Mouse (Mus musculus): ENCODE data around the gene Lefty2. TPM values are rescaled to one million over a fixed set of nuclear protein-coding genes. Genes with fewer than 3 reads are reported as not detected.

The Lefty2 gene
- polyA plus RNA-seq (2011; ENCODE audit: insufficient read depth, insufficient read length, low replicate concordance, missing spikeins) = 1.4 TPM in 1 of 2 replicates, not detected in the other

DNA sequence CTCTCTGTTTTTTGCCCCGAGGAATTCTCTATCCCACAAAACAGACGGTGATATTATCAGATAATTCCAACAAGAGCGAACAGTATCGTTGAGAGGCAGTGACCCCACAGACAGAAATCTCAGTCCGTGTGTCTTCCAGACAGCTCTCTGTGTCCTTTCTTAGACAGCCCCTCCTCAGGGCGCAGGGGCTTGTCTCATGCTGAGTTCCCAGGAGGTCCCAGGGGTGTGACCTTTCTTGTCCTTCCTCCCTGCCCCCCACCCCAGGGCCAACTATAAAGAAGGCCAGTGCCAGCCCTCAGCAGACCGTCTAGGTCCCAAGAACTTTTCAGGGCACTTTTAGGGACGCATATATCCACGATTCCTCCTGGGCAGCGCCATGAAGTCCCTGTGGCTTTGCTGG, at the start of gene Lefty2:
TSS of gene Lefty2 (plus strand) at position 301 of the 400 bp plus-strand sequence.
- WGBS = 79% methylated on average over 10 of the region's 10 CpGs
- TF ChIP-seq CTCF (IDR thresholded peaks at IDR 0.05; ENCODE audit: control insufficient read depth, insufficient read depth, low read length) (no peak), POLR2A (IDR thresholded peaks at IDR 0.05; ENCODE audit: borderline replicate concordance, control insufficient read depth, low read depth, low read length) (no peak)
- no peak within 1 kb of the TSS for H3K4me3 ChIP-seq (replicated peaks; ENCODE audit: control insufficient read depth, low read depth, low read length)
- peaks cover 2% of the 10 kb centered on the region; the same call in 1 of the 2 replicates for H3K4me1 ChIP-seq (ENCODE audit: control insufficient read depth, insufficient read depth, low read length)
- no peak within 1 kb of the TSS; the same call in 1 of the 2 replicates for H3K27ac ChIP-seq (ENCODE audit: control insufficient read depth, insufficient read depth, low read depth, low read length, poor library complexity)

DNA sequence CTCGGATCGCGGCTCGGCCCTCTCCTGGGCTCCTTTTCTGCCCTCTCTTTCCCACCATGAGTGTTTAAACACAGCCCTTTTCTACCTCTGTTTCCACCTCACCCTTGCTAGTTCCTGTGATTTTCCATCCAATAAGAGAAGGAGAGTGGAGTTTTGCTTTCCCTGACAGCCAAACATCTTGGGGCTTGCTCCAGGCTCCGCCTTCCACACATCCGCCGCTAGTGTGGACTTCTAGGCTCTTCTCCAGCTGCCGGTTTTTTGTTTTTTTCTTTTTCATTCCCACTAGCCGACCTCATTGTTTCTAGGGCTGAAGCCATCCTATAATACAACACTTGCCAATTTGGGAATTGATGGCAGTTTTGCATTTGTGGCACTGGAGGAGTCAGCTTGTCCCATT, 44.8 kb upstream of the Lefty2 start:
- peak overlapping the region; percentile 76 for H3K27ac ChIP-seq (ENCODE audit: control insufficient read depth, insufficient read depth, low read depth, low read length, poor library complexity)
- 1% methylated on average over 9 of the region's 9 CpGs for WGBS
- peak overlapping the region; percentile 53 for H3K4me3 ChIP-seq (replicated peaks; ENCODE audit: control insufficient read depth, low read depth, low read length)
- H3K4me1 ChIP-seq (ENCODE audit: control insufficient read depth, insufficient read depth, low read length) = no peaks in the 10 kb centered on the region; the same call in 1 of the 2 replicates
- peak; percentile 39; the same call in 1 of the 2 replicates for TF ChIP-seq POLR2A (IDR thresholded peaks at IDR 0.05; ENCODE audit: borderline replicate concordance, control insufficient read depth, low read depth, low read length)
- 0 out of 2 replicates have a peak, but pooled peaks have one; percentile 7 for TF ChIP-seq CTCF (IDR thresholded peaks at IDR 0.05; ENCODE audit: control insufficient read depth, insufficient read depth, low read length)

DNA sequence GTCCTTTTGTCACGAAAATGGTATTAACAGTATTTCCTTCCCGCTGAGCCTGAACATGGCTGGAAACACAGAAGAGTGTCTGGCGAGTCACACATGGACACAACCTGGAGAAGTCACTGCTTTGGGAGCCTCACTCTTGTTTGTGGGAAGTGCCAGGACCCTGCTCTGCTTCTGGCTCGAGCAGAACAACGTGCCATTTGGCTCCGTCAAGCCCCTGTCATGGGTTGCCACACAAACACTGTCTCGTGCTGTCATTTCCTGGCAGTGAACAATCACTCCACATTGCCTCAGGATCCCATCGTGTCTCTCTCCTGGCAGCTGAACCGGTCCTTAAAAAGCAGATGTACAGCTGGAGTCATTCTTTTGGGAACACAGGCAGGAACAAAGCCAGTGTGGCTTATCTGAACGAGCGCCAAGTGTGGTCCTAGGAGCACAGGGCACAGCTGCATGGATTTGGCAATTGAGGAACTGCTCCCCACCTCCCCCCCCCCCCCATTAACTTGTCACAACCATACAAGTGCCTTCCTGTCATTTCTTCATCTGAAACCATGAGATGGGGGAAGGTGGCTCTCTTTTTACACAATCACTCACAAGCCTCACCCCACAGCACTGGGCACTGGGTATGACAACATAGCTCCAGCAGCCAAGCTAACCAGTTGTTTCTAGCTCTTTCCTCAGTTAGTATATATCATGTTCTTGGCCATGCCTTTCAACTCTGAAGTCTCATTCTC, 44.2 kb upstream of the Lefty2 start:
- Histone ChIP-seq H3K4me3 (replicated peaks; ENCODE audit: control insufficient read depth, low read depth, low read length) (peak overlapping the region; percentile 53), H3K27ac (ENCODE audit: control insufficient read depth, insufficient read depth, low read depth, low read length, poor library complexity) (peak overlapping the region; percentile 76), H3K4me1 (ENCODE audit: control insufficient read depth, insufficient read depth, low read length) (no peaks in the 10 kb centered on the region; the same call in 1 of the 2 replicates)
- TF ChIP-seq CTCF (IDR thresholded peaks at IDR 0.05; ENCODE audit: control insufficient read depth, insufficient read depth, low read length) = no peak; the same call in 1 of the 2 replicates
- TF ChIP-seq POLR2A (IDR thresholded peaks at IDR 0.05; ENCODE audit: borderline replicate concordance, control insufficient read depth, low read depth, low read length) = 0 out of 2 replicates have a peak, but pooled peaks have one; percentile 48
- WGBS = 2% methylated on average over 11 of the region's 11 CpGs

DNA sequence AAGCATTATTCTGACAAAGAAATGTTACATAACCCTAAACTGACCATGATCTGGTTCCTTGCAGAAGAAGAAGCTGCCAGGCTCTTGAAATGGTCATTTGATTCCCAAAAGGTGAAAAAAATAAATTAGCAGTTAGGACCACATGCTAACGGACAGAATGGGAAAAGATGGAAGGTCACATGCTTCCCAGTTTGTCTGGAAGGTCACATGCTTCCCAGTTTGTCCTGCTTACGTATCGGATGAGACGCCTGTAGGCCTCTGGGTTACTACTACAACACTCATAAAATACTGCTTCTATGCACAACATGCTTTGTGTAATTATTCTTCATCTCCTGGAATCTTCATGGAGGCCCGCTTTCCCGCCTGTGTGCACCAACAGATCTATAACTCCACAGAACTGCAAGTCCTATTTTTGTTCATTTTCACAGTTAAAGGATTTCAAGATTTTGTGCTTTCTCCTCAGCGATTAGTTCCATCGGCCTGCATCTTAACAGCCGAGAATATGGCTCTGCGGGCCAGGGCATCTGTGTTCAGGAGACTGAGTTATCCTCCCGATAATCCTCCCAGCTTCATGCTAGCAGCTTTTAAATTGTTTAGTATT, 43.1 kb upstream of the Lefty2 start:
- Histone ChIP-seq H3K4me3 (replicated peaks; ENCODE audit: control insufficient read depth, low read depth, low read length) (no peak overlapping the region), H3K4me1 (ENCODE audit: control insufficient read depth, insufficient read depth, low read length) (no peaks in the 10 kb centered on the region; the same call in 1 of the 2 replicates), H3K27ac (ENCODE audit: control insufficient read depth, insufficient read depth, low read depth, low read length, poor library complexity) (peak overlapping the region; percentile 99)
- 25% methylated on average over 11 of the region's 11 CpGs for WGBS
- TF ChIP-seq CTCF (IDR thresholded peaks at IDR 0.05; ENCODE audit: control insufficient read depth, insufficient read depth, low read length) (no peak), POLR2A (IDR thresholded peaks at IDR 0.05; ENCODE audit: borderline replicate concordance, control insufficient read depth, low read depth, low read length) (no peak)

- under 1% methylated on average over 77 of the region's 77 CpGs for WGBS
- TF ChIP-seq POLR2A (IDR thresholded peaks at IDR 0.05; ENCODE audit: borderline replicate concordance, control insufficient read depth, low read depth, low read length) (peak; percentile 100), CTCF (IDR thresholded peaks at IDR 0.05; ENCODE audit: control insufficient read depth, insufficient read depth, low read length) (no peak)
- no peaks in the 10 kb centered on the region; the same call in 1 of the 2 replicates for H3K4me1 ChIP-seq (ENCODE audit: control insufficient read depth, insufficient read depth, low read length)
Observed at GRCm38 (mm10) chr1:180850316-180851270, 42.3 kb upstream of the Lefty2 start, which contains the start of gene Sde2. Gene Sde2 (plus strand): TSS chr1:180851127.

GRCm38 (mm10) chr1:180858763-180859162, 34.1 kb upstream of the Lefty2 start:
- TF ChIP-seq POLR2A (IDR thresholded peaks at IDR 0.05; ENCODE audit: borderline replicate concordance, control insufficient read depth, low read depth, low read length) = no peak
- TF ChIP-seq CTCF (IDR thresholded peaks at IDR 0.05; ENCODE audit: control insufficient read depth, insufficient read depth, low read length) = no peak
- Histone ChIP-seq H3K4me1 (ENCODE audit: control insufficient read depth, insufficient read depth, low read length) (peaks cover 2% of the 10 kb centered on the region; the same call in 1 of the 2 replicates), H3K4me3 (replicated peaks; ENCODE audit: control insufficient read depth, low read depth, low read length) (no peak overlapping the region), H3K27ac (ENCODE audit: control insufficient read depth, insufficient read depth, low read depth, low read length, poor library complexity) (peak overlapping the region; percentile 30; the same call in 1 of the 2 replicates)

More at GRCm38 (mm10) chr1:180850316-180851270, 42.3 kb upstream of the Lefty2 start, which contains the start of gene Sde2:
- H3K27ac ChIP-seq (ENCODE audit: control insufficient read depth, insufficient read depth, low read depth, low read length, poor library complexity) = peak within 1 kb of the TSS; percentile 99
- H3K4me3 ChIP-seq (replicated peaks; ENCODE audit: control insufficient read depth, low read depth, low read length) = peak within 1 kb of the TSS; percentile 97

- peaks cover 2% of the 10 kb centered on the region; the same call in 1 of the 2 replicates for H3K4me1 ChIP-seq (ENCODE audit: control insufficient read depth, insufficient read depth, low read length)
- WGBS = 81% methylated on average over 6 of the region's 6 CpGs
- H3K4me3 ChIP-seq (replicated peaks; ENCODE audit: control insufficient read depth, low read depth, low read length) = no peak overlapping the region
- no peak overlapping the region for H3K27ac ChIP-seq (ENCODE audit: control insufficient read depth, insufficient read depth, low read depth, low read length, poor library complexity)
- no peak for TF ChIP-seq POLR2A (IDR thresholded peaks at IDR 0.05; ENCODE audit: borderline replicate concordance, control insufficient read depth, low read depth, low read length)
- no peak for TF ChIP-seq CTCF (IDR thresholded peaks at IDR 0.05; ENCODE audit: control insufficient read depth, insufficient read depth, low read length)
Observed at GRCm38 (mm10) chr1:180860030-180860429, 32.9 kb upstream of the Lefty2 start.
